Mouse (Mus musculus): ENCODE measurements around the gene Vps51.
A peak's percentile ranks its signal among the peaks of the same experiment; 100 is the strongest.
"Not testable (repeated sequence)": the region's sequence is repeated elsewhere in the genome, so short reads cannot be mapped to it uniquely, and the experiment has no call there.

Vps51 gene

DNA sequence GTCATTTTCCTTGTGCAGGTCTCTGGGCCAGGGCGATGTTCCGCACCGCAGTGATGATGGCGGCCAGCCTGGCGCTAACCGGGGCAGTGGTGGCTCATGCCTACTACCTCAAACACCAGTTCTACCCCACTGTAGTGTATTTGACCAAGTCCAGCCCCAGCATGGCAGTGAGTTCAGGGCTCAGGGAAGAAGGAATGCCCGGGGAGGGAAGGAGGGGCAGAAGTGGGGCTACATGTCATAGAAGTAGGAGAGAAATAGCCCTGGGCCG lies 29.2 kb downstream of the Vps51 start:
- no peak for DNase-seq (ENCODE audit: low spot score)

DNA sequence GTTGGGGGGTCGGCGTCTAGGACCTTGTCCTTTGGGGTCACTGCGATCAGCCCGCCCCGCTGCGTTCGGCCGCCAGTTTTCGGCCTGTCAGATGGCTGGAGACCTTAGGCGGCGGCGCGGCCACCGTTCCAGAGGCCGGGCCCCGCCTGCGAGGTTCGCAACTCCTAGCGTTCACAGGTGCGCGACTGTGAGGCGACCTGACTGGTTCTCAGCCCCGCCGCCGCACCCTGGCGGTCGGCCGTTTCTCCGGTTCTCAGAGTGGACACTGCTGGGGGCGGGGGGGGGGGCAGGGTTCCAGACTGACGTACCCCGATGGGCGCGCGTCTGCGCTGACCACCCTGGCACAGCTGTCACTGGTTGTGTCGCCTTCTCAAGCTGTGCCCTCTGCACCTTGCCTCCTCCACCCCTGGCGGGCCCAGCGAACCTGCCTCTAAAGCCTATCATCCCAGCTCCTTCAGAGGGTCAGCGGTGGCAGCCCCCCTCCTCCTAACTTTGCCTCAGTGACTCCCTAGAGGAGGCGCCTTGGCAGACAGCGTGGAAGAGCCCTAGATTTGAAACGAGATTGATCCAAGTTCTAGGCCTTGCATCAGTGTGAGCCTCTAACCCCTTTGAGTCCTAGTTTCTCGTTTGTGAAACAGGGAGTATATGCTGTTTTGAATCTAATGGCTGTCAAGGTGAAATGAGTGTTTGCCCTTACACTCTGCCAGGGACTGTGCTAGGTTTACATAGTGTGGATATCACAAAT lies 29.7 kb downstream of the Vps51 start:
- no peak for DNase-seq (ENCODE audit: low spot score)

DNA sequence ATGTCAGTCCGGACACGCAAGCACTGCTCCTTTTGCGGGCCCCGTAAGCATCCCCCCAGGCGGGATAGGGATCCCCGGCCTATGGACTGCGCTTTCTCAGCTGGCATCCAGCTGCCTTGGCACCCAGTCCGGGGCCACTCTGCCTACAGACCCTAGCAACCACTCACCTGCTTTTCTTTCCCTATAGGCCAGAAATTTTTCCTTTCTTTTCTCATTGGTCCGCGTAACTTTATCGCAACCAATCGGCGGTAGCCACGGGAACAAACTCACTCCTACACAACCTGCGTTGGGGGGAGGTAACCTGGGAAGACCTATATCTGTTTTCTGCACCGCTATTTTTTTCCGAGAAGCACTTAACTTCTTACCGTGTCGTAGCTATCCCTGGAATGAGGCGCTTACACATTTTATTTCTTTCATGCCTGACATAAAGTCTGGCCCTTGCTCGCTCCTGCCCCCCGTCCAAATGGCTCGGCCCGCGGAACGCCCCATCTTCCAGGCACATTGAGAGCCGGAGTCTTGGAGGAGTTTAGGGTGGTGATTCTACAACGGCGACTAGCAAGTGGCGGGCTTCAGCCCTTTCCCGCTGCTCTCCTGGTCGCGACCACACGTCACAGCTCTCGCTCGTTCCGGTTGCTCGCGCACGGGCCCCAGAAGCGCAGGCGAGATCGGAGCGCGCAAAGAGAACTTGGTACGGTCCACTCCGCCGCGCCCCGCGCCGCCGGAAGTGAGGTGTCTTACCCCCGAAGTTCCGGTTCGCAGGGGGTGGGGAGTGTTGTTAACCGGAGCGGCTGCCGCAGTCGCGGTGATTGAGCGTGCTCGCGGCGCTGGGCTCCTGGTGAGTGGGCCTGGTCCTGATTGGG lies 30.5 kb downstream of the Vps51 start, which contains the start of gene Syvn1:
Gene Syvn1 (plus strand): TSS at position 283 of the 860 bp plus-strand sequence.
- DNase-seq (ENCODE audit: low spot score): peak; percentile 89

DNA sequence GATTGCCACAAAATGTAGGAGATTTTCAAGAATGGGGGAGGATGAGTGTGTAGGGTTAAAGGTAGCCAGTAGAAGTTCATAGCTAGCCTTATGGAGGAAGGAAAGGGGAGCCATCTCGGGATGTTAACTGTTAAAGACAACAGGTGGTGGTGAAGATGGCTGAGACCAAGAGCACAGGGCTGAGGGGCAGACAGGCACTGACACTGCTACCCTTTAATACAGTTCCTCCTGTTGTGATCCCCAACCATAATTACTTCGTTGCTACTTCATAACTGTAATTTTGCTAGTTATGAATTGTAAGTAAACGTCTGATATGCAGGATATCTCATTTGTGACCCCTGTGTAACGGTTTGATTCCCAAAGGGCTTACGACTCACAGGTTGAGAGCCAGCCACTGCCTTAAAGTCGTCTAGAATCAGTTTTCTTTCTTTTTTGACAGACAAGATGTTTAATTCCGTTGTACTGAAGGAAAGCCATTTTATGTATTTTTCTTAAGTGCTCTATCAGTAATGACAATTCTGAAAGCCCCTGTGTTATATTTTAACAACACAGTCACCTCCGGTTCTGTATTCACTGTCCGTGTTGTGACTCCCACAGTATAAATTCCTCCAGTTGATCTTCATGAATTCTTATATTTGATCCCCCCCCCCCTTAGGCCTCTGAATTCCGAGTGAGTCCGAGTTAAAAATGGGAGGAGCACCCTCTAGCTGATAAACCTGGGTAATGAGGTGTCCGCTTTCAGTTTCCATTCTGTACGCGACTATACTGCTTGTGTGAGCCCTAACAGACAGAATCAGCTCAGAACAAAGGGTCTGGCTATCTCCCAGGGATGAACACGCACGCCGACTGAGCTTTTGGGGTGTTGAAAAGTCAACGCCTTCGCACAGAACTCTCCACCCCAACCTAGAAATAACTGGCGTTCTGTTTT lies 31.4 kb downstream of the Vps51 start:
- no peak for DNase-seq (ENCODE audit: low spot score)

DNA sequence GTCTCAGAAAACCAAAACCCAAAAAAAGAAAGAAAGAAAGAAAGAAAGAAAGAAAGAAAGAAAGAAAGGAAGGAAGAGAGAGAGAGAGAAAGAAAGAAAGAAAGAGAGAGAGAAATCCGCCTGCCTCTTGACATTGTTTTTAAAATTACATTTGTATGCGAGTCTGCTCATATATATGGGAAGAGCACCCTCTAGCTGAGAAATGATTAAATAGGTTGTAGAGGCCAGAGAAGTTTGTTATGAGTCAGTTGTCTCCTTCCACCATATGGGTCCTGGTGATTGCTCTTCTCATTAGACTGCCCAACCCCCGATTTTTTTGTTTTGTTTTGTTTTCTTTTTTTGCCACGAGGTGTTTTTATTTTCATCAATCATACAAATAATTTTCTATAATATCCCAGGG lies 32.9 kb downstream of the Vps51 start:
- not testable (repeated sequence) for DNase-seq (ENCODE audit: low spot score)

DNA sequence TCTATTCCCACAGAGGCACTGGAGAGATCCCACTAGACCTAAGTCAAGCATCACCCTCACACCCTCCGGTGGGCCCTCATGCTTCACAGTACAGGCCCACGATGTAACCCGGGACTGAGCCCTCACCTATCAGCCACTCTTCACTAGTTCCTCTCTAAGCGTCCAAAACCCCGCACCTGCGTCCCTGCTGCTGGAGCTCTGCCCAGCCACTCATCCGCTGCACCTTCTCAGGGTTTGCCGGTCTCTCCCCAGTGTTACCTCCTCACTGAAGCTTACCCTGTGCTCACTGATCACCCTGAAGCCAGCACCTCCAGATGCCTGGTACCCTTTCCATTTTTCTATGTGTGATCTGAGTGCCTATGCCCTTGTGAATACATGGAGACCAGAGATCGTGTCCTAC lies 34.7 kb downstream of the Vps51 start:
- no peak for DNase-seq (ENCODE audit: low spot score)

DNA sequence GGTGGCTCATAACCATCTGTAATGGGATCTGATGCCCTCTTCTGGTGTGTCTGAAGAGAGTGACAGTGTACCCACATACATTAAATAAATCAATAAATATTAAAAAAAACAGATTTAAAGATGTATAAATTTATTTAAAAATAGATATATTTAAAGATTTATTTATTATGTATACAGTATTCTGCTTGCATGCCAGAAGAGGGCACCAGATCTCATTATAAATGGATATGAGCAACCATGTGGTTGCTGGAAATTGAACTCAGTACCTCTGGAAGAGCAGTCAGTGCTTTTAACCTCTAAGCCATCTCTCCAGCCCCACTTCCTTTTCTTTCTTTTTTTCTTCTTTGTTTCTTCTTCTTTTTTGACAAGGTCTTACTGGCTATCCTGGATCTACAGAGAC lies 37.0 kb downstream of the Vps51 start:
- no peak for DNase-seq (ENCODE audit: low spot score)

DNA sequence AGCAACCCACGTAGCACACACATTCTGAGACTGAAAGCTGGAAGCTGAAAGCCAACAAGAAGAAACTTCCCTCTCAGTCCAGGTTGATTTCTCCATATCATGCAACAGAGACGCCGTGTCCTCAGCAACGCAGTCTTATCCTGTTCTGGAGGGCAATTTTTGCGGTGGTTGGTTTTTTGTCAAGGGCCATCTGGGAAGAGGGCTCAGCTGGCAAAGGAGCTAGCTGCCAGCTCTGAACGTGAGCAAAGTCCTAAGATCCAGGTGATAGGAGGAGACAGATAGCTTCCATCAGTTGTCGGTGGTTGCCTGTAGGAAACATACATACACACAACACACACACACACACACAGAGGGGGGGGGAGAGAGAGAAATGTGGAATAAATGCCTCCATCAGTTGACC lies 38.7 kb downstream of the Vps51 start:
- no peak for DNase-seq (ENCODE audit: low spot score)

DNA sequence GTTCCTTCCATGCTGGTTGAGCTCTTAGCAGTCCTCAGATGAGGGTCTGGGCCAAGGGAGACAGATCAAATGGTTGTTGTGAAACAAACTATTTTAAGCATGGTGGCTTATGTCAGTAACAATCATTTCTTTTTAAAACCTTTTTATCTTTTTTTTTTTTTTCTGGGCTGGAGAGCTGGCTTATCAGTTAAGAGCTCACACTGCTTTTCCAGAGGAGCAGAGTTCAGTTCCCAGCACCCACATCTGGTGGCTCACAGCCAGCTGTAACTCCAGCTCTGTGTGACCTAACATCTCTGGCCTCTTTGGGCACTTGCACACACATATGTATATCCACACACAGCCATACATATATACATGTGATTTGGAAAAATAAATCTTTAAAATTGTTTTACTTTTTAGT lies 39.3 kb downstream of the Vps51 start:
- no peak for DNase-seq (ENCODE audit: low spot score)

DNA sequence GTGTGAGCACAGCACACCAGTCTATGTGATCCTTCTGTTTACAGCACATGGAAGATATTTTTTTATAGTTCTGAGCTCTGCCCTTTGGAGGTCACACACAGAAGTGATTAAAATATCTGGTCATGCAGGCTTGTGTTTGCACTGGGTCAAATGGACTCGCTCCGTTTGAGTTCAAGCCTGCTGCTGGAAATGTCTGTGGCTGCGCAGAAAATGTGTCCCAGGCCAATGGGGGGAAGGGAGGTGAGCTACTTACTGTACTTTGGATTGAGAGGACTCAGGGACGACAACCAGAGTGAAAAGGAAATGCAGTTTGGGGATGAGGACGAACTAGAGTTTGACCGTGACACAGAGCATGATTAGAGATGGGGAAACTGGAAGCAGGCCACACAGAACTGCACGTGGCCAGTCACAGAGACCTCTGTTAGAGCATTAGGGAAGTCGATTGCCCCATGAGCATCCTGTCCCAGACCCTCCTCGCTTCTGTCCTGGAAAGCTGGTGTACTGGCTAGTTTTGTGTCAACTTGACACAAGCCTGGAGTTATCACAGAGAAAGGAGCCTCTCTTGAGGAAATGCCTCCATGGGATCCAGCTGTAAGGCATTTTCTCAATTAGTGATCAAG lies 41.0 kb downstream of the Vps51 start:
- no peak for DNase-seq (ENCODE audit: low spot score)

DNA sequence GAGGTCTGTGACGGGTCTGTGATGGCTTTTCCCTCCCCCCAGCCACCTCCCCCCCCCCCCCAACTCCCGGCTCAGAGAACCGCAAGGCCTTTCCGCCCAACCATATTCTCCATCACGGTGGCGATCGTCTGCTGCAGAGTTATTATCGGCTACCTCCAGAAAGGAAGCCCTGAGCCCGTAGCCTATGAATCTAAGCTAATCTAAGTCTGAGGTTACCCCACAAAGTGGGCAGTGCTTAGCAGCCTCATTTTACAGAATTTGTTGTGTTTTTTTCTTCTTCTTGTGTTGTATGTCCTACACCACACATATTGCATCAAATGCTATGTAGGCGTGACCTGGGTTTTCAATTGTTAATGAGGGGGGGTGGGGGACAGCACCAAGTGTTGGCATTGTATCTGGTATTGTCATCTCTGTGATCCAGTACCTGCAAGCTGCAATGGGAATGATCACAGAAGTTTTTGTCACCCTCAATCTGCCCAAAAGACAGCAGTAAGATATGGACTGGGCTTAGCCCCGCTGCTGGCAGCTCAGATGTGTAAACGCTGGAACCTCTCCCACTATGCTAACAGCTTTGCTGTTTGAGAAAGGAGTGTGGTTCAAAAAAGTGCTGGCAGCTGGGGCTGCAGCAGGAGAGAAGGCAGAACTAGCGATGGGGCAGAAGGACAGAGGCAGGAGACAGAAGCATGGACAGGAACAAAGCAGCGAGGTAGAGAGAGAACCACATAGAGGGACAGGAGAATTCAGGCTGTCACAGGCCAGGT lies 46.3 kb downstream of the Vps51 start:
- DNase-seq (ENCODE audit: low spot score): no peak

DNA sequence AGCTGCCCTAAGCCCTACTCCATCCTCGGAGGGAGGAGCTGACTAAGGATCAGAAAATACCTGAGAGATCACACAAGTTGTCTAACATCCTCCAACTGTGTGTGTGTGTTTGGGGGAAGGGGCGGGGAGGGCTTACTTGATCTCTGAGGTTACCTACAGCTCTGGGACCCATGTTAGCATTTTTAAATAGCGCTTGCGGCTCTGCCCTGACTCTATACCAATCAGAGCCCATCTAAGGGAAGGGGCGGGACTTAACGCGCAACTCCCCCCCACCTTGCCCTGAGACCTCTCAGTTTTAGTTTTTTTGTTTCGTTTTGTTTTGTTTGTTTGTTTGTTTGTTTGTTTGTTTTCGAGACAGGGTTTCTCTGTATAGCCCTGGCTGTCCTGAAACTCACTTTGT lies 47.6 kb downstream of the Vps51 start:
- DNase-seq (ENCODE audit: low spot score): no peak

DNA sequence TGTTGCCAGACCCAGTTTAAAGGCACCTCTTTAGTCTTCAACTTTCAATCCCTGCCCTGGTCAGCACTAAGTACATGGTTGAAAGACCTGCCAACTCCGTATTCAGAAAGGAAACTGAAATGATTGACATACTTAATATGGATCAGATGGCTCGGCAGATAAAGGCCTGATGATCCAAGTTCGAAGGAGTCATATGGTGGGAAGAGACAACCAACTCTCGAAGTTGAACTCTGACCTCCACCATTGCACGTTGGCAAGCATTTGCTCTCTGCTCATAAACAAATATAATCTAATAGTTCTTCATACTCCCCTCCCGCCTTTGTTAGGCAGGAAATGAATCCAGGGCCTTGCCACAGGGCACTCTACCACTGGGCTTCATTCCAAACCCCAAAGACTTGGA lies 48.0 kb downstream of the Vps51 start:
- DNase-seq (ENCODE audit: low spot score): no peak

DNA sequence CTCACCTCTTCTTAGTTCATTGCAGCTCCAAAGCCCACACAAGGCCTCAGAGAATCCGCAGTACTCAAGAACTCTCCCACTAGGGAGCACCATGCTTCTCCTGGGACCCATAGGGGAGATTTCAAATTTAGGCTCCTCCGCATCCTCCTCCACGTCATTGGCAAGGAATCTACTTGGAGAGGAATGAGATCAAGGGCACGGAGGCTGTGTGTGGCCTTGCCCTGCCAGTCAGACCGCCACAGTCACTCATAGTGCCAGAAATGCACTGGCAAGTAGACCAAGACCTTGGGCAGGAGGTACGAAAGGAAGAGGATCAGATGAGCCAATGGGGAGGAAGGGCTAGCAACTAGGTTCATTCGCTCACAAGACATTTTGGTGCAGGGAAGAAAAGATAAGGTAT lies 53.1 kb downstream of the Vps51 start:
- DNase-seq (ENCODE audit: low spot score): no peak

DNA sequence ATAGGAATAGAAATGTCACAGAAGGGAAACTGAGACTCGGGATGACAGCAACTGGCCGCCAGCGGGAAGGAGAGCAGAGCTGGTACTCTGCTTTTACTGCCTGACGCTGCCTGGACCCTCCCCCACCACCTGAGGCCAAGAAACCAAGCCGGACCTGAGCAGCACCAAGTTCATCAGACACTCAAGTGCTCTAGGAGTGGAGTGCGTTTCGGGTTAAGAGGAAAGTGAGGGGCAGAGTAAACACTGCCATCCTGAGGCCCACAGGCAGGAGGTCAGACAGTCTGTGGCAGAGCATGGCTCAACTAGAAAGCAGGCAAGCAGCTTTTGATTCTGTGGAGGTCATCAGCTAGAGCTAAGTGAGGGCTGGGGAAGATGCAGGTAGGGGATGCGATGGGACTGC lies 54.0 kb downstream of the Vps51 start:
- no peak for DNase-seq (ENCODE audit: low spot score)

DNA sequence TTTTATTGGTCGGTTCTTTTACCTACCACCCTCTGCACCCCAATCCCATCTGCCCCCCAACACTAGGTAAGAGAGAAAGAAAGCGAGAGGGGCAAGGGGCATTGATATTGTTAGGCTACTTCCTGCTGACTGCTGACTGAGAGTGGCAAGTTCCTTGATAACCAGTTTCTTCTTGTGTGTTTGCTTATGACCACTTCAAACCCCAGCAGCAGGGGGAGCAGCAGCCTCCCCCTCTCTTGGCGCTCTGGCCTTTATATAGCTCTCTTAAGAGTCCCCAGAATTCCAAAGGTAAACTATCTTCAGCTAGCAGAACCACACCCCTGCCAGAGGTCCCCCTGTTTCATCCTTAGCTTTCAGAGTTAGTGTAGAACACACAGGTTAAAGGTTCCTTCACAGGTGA lies 56.8 kb downstream of the Vps51 start:
- no peak for DNase-seq (ENCODE audit: low spot score)

DNA sequence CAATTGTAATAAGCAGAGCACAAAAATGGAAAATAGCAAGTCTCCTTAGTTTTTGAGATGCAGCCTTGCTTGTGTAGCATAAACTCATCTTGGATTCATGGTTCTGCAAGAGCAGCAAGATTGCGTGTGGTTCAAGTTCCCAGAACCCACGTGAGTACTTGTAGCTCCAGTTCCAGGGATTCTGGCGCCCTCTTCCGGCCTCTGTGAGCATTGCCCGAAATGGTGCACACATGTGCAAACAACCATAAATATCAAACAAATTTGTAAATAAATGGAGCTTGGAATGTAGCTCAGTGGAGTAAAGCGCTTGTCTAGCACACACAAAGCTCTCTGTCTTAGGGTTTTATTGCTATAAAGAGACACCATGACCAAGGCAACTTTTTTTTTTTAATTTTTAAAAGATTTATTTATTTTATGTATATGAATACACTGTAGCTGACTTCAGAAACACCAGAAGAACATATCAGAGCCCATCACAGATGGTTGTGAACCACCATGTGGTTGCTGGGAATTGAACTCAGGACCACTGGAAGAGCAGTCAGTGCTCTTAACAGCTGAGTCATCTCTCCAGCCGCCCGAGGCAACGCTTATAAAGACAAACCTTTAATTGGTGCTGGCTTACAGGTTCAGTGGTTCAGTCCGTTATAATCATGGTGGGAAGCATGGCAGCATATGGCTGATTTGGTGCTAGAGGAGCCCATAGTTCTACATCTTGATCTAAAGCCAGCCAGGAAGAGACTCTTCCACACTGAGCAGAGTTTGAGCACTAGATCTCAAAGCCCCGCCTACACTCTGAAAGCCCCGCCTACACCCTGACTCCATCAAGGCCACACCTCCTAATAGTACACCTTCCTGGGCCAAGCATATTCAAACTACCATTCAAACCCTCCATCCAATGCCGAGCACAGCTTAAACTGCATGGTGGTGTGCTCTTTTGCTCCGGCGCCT lies 58.6 kb downstream of the Vps51 start:
- DNase-seq (ENCODE audit: low spot score): peak; percentile 85
